Mouse (Mus musculus) erythroid progenitor cell, adult 5-6 weeks (primary cell): ENCODE measurements around the gene Itga4. TPM values are rescaled to one million over a fixed set of nuclear protein-coding genes. Genes with fewer than 3 reads are reported as not detected.

Experiments used
- ATAC-seq: replicated peaks from 2 replicates; pipeline ENCODE4 v1.8.0; 2016; ENCODE audit warnings: moderate number of reproducible peaks, mild to moderate bottlenecking, moderate TSS enrichment, inconsistent platforms; ENCODE audit not compliant: poor library complexity, low FRiP score, severe bottlenecking
- total RNA-seq, 2 experiments: library from RNA; stranded (forward) in 1 of 2; stranded (reverse) in 1 of 2; fragments of 150-400 nt in 1 of 2; fragments of 186-747, 209-891 nt in 1 of 2; gene quantifications; 2 replicates each; pipeline versions ENCODE4 v1.2.3 to v1.2.4; 2015 to 2017; ENCODE audit warnings: low replicate concordance in 2 of 2

Gene Itga4
- total RNA-seq, 2 experiments from 2014 or later: 314 to 331 TPM

- ATAC-seq: no peak
Measured at GRCm38 (mm10) chr2:79379087-79380041, 124.1 kb downstream of the Itga4 start.

Other genes starting within 250 kb of the Itga4 start
- gene Neurod1, start 201.3 kb downstream of the Itga4 start, total RNA-seq (2015; ENCODE audit: low replicate concordance): not detected in 2 replicates
- not detected in 2 replicates for gene Neurod1, start 201.3 kb downstream of the Itga4 start, total RNA-seq (2017; ENCODE audit: low replicate concordance)
- 2.9 and 3.6 TPM in 2 replicates for gene Cerkl, start 201.4 kb downstream of the Itga4 start, total RNA-seq (2015; ENCODE audit: low replicate concordance)
- gene Cerkl, start 201.4 kb downstream of the Itga4 start, total RNA-seq (2017; ENCODE audit: low replicate concordance): 4.3 and 10.5 TPM in 2 replicates